Mouse (Mus musculus) spleen, adult 2 months (tissue): ENCODE measurements around the gene Lrriq1. TPM values are rescaled to one million over a fixed set of nuclear protein-coding genes. Genes with fewer than 3 reads are reported as not detected.

Source experiments
- DNase-seq, 2 experiments: peaks; one replicate each; pipeline versions ENCODE4 v3.0.0 to v3.0.0-alpha.2; 2012 to 2021; ENCODE audit warnings: low spot score in 2 of 2, low read depth in 1 of 2
- H3K27ac ChIP-seq: fragments of 200-500 bp; 2 replicates; pipeline ENCODE4 v1.5.1; 2012; ENCODE audit warnings: low read length, inconsistent platforms; ENCODE audit not compliant: insufficient read depth
- H3K27me3 ChIP-seq: fragments of 200-500 bp; 2 replicates; pipeline ENCODE4 v1.6.1; 2012; ENCODE audit warnings: mild to moderate bottlenecking, moderate library complexity, low read length, inconsistent platforms; ENCODE audit not compliant: control insufficient read depth, insufficient read depth
- H3K36me3 ChIP-seq: fragments of 200-500 bp; 2 replicates; pipeline ENCODE4 v1.6.1; 2012; ENCODE audit warnings: mild to moderate bottlenecking, low read length, inconsistent platforms; ENCODE audit not compliant: control insufficient read depth, insufficient read depth
- H3K4me1 ChIP-seq: fragments of 200-500 bp; 2 replicates; pipeline ENCODE4 v1.6.1; 2011; ENCODE audit warnings: inconsistent platforms; ENCODE audit not compliant: control insufficient read depth, insufficient read depth, insufficient read length
- H3K4me3 ChIP-seq: fragments of 200-500 bp; 2 replicates; pipeline ENCODE4 v1.5.1; 2011; ENCODE audit warnings: mild to moderate bottlenecking, inconsistent platforms; ENCODE audit not compliant: insufficient read depth, insufficient read length; ENCODE audit errors: extremely low read depth
- CTCF ChIP-seq: fragments of 200-500 bp; IDR thresholded peaks from 2 replicates; pipeline ENCODE4 v1.5.1; 2011; ENCODE audit warnings: mild to moderate bottlenecking, inconsistent platforms; ENCODE audit not compliant: insufficient read depth, insufficient read length, insufficient replicate concordance; ENCODE audit errors: extremely low read depth
- POLR2A ChIP-seq: fragments of 200-500 bp; IDR thresholded peaks from 2 replicates; pipeline ENCODE4 v1.6.1; 2011; ENCODE audit warnings: low read depth, low read length, inconsistent platforms
- WGBS: fragments of 180-500 bp; shearing (Covaris S2); methylation state at CpG from one replicate; pipeline ENCODE4 v1.1.7; 2018; 5-methylcytosine and 5-hydroxymethylcytosine counted together
- polyA plus RNA-seq: library from polyadenylated mRNA; depleted of rRNA; stranded (reverse); fragments of >200 nt; gene quantifications from 2 replicates; pipeline ENCODE4 v1.2.3, GENCODE M21; 2012

The Lrriq1 gene
- polyA plus RNA-seq, 1 experiment: not detected

DNA sequence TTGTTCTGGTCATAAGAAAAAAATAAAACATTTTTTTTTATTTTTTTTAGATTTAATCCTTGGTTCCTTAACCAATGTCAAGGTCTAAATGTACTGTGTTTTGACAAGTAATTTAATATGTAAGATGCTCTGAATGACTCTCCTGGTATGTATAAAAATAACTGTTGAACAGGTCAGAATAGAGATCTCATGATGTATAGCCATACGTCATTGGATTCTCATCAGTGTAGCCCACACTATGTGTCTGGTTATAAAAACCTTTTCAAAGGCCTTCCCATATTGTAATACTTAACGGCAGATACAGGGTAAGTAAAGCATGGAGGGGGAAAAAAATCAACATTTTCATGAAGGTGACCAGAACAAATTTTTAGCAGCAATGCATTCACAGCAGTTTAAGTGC is 186.5 kb downstream of the Lrriq1 start:
- Histone ChIP-seq H3K36me3 (no peaks in the 10 kb centered on the region), H3K4me3 (no peak overlapping the region), H3K4me1 (no peaks in the 10 kb centered on the region), H3K27ac (no peak overlapping the region), H3K27me3 (no peaks in the 10 kb centered on the region)
- 91% methylated on average over 2 of the region's 2 CpGs for WGBS
- no peak for DNase-seq
- TF ChIP-seq CTCF: no peak
- TF ChIP-seq POLR2A: no peak

- Histone ChIP-seq H3K27ac (no peak overlapping the region), H3K36me3 (no peaks in the 10 kb centered on the region), H3K27me3 (no peaks in the 10 kb centered on the region), H3K4me3 (no peak overlapping the region), H3K4me1 (no peaks in the 10 kb centered on the region)
- WGBS: 84% methylated on average over 3 of the region's 3 CpGs
- no peak for DNase-seq
- TF ChIP-seq CTCF (no peak), POLR2A (no peak)
Observed at GRCm38 (mm10) chr10:103046623-103047022, 189.5 kb downstream of the Lrriq1 start.

DNA sequence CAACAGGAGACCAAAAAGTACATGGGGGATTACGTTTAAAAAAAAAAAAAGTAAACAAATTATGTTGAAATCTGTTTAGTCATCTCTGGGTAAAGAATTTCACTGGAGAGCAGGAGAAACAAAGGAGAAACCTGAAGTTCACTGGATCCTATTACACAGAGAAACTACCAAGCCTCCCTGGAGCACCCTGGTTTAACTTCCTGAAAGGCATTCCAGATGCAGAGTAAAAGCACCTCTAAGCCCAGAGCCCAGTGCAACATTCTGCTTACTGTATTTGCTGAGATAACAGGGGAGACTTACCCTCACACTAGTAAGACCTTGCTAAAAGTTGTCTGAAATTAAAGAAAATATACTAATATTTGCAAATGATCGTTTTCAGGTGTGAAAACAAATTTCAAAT is 191.1 kb downstream of the Lrriq1 start:
- Histone ChIP-seq H3K27me3 (no peaks in the 10 kb centered on the region), H3K36me3 (no peaks in the 10 kb centered on the region), H3K27ac (no peak overlapping the region), H3K4me3 (no peak overlapping the region), H3K4me1 (no peaks in the 10 kb centered on the region)
- no peak for DNase-seq
- 59% methylated on average over 2 of the region's 2 CpGs for whole genome bisulfite sequencing
- TF ChIP-seq POLR2A (no peak), CTCF (no peak)

GRCm38 (mm10) chr10:103035002-103035640 is 201.0 kb downstream of the Lrriq1 start:
- H3K4me3 ChIP-seq: no peak overlapping the region
- TF ChIP-seq POLR2A (no peak), CTCF (no peak)
- 13% methylated on average over 14 of the region's 14 CpGs for whole genome bisulfite sequencing
- no peak overlapping the region for H3K27ac ChIP-seq
- H3K4me1 ChIP-seq: no peaks in the 10 kb centered on the region
- no peak for DNase-seq
- H3K27me3 ChIP-seq: peaks cover 3% of the 10 kb centered on the region; the same call in 1 of the 2 replicates
- no peaks in the 10 kb centered on the region for H3K36me3 ChIP-seq

DNA sequence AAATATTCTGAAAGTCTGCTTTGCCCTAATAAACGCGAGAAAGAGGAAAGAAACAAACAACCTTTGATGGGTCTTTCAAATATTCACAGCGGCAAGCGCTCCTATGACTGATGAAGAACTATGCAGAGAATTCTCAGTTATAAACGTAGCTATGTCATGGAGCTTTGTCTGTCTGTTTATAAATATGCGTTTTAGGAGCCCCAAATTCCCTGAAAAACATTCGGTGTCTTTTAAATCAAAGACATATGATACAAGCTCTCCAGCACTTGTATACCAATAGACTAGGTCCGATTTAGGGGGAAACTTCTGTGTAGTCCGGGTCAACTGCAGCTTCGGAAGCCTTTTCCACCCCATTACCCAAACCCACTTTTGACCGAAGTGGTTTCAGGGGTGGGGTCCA is 205.2 kb downstream of the Lrriq1 start:
- no peak for TF ChIP-seq POLR2A
- no peak for TF ChIP-seq CTCF
- H3K27me3 ChIP-seq: peaks cover 24% of the 10 kb centered on the region
- WGBS: 9% methylated on average over 11 of the region's 11 CpGs
- H3K4me1 ChIP-seq: no peaks in the 10 kb centered on the region; the same call in 1 of the 2 replicates
- no peaks in the 10 kb centered on the region for H3K36me3 ChIP-seq
- DNase-seq: no peak
- H3K4me3 ChIP-seq: no peak overlapping the region
- H3K27ac ChIP-seq: no peak overlapping the region

GRCm38 (mm10) chr10:103029730-103030490 is 206.2 kb downstream of the Lrriq1 start, which contains the start of gene Alx1:
TSS of gene Alx1 (minus strand) at chr10:103030215.
- TF ChIP-seq POLR2A: no peak
- TF ChIP-seq CTCF: no peak
- Histone ChIP-seq H3K4me3 (no peak within 1 kb of the TSS), H3K27me3 (peaks cover 24% of the 10 kb centered on the region), H3K27ac (no peak within 1 kb of the TSS), H3K4me1 (no peaks in the 10 kb centered on the region; the same call in 1 of the 2 replicates), H3K36me3 (no peaks in the 10 kb centered on the region)
- DNase-seq: no peak
- WGBS: 9% methylated on average over 32 of the region's 32 CpGs

DNA sequence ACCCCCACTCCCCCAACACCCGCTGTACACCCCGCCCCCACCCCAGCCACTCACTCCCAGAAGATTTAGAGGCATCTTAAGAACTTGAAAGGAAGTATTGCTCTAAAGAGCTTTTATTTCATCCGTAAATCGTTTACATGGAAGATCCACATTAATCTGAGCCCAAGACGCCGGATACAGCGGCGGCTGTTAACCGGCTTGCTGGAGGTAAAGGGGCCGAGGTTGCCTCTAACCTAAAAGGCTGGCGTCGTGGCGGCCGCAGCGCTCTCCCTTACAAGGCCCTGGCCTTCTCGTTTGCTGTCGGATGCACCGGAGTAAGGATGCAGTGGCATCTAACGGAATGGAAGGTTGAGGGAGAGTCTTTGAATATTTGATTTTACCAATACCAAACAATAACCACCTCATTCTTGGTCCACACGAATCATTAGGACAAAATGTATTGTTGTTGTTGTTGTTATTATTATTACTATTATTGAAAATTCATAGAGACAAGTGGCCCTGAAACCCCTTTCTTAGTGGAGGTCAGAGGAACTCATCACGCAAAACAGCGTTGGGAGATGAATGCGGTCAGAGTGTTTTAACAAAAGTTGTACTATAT is 206.9 kb downstream of the Lrriq1 start:
- H3K4me1 ChIP-seq: no peaks in the 10 kb centered on the region; the same call in 1 of the 2 replicates
- WGBS: 5% methylated on average over 23 of the region's 23 CpGs
- no peak overlapping the region for H3K27ac ChIP-seq
- H3K36me3 ChIP-seq: no peaks in the 10 kb centered on the region
- no peak for DNase-seq
- TF ChIP-seq POLR2A: no peak
- no peak for TF ChIP-seq CTCF
- H3K27me3 ChIP-seq: peaks cover 24% of the 10 kb centered on the region
- no peak overlapping the region for H3K4me3 ChIP-seq
